Mouse (Mus musculus) left cerebral cortex, postnatal 25 days (tissue): ENCODE measurements around the gene Rngtt. TPM values are rescaled to one million over a fixed set of nuclear protein-coding genes. Genes with fewer than 3 reads are reported as not detected.
"Not testable (repeated sequence)": the region's sequence is repeated elsewhere in the genome, so short reads cannot be mapped to it uniquely, and the experiment has no call there.

Experiments used
- DNase-seq, 2 experiments: peaks; one replicate each; pipeline ENCODE4 v3.0.0; 2022; ENCODE audit warnings: low spot score in 2 of 2, mixed read lengths in 1 of 2
- intact Hi-C: fragments of 180-260 bp; cut with DNase I; formaldehyde crosslinking; loops from one replicate; pipeline ENCODE4 v1.15.1; 2025
- total RNA-seq, 2 experiments: library from RNA; stranded (reverse); gene quantifications; 2 replicates each; pipeline ENCODE4 v1.2.3; 2021

Rngtt gene
- total RNA-seq, 2 experiments from 2014 or later: 23.2 to 27.1 TPM

DNA sequence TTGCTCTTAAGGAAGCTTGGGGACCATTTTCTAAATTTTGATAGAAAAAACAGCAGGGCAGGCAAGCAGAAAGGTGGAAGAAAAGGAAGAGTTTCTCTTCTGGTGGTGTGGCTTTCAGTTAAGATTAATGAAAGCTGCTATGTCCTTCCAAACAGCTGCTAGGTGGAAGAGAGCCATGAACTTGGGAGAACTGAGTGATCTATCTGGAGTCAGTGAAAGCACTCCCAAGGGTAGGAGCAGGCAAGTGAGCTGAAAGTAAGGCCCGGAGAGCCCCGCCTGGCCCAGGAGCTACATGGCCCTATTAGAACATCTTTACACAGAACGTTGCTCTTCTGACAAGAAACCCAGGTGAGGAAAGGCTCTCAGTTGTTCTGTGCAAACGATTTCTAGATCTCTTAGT, 103.7 kb downstream of the Rngtt start:
- no peak for DNase-seq
- intact Hi-C loops: loop anchor here (10.0 kb wide), 1 partner anchor 111 kb away; no protein-coding TSS in a partner anchor

DNA sequence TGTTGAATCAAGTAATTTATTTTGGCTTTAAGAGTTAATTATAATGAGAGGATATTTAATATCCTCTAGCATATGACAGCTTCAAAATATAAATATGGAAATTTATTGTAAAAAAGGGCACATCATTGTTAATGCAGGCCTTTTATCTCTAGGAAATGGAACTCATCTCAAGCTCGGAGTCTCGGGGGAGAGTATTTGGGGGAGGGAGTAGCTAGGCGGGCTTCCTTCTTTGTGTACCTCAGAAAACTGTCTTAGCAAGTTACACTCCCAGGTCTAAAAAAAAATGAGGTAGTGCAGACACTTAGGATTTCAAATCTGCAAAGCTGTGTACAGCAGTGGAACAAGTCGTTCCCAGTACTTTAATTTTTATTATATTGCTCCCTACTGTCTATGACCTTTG, 104.7 kb downstream of the Rngtt start:
- no peak for DNase-seq
- intact Hi-C loops: loop anchor here (10.0 kb wide), 1 partner anchor 110 kb away; no protein-coding TSS in a partner anchor

GRCm38 (mm10) chr4:33417391-33417790, 107.3 kb downstream of the Rngtt start:
- DNase-seq: no peak
- intact Hi-C loops: loop anchor here (10.0 kb wide), 1 partner anchor 107 kb away; no protein-coding TSS in a partner anchor

DNA sequence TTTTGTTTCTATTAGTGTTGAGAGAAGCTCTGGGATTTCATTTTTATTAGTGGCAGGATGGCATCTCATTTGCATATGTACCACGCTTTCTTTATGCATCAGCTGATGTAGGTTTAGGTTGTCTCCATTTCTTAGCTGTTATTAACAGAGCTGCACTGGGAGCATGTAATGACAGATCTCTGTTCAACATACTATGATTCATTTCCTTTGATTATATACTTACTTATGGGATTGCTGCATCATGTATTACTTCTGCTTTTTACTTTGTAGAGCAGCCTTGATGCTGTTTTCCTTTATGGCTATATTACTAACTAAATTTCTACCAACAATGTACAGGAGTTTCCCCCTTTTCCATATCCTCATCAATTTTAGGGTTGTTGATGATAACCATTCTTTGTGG, 109.5 kb downstream of the Rngtt start:
- intact Hi-C loops: loop anchor here (10.0 kb wide), 1 partner anchor 105 kb away; no protein-coding TSS in a partner anchor
- DNase-seq: no peak

- intact Hi-C loops: no loop called here
- DNase-seq: no peak
These were observed 118.7 kb downstream of the Rngtt start for GRCm38 (mm10) chr4:33428856-33429255.

- DNase-seq: peak; percentile 11 to 30
These were observed 131.8 kb downstream of the Rngtt start for GRCm38 (mm10) chr4:33441864-33442263.

GRCm38 (mm10) chr4:33446265-33446664, 136.2 kb downstream of the Rngtt start:
- no peak for DNase-seq
- intact Hi-C loops: no loop called here

More at GRCm38 (mm10) chr4:33441864-33442263, 131.8 kb downstream of the Rngtt start:
- intact Hi-C loops: no loop called here

GRCm38 (mm10) chr4:33446881-33447280, 136.8 kb downstream of the Rngtt start:
- intact Hi-C loops: no loop called here
- DNase-seq: no peak

DNA sequence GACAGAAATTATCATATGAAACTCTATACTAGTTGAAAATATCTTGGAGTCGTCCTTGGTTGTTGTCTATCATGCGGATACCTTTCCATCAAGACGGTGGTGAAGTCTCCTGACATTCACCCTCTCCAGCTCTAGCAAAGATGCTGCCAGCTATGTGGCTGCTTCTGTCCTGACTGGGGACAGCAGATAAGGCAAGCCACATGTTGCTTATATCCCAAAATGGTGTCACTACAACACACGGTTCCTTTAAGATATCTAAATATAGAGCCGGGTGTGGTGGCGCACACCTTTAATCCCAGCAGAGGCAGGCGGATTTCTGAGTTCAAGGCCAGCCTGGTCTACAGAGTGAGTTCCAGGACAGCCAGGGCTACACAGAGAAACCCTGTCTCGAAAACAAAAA, 140.2 kb downstream of the Rngtt start:
- not testable (repeated sequence) for DNase-seq

DNA sequence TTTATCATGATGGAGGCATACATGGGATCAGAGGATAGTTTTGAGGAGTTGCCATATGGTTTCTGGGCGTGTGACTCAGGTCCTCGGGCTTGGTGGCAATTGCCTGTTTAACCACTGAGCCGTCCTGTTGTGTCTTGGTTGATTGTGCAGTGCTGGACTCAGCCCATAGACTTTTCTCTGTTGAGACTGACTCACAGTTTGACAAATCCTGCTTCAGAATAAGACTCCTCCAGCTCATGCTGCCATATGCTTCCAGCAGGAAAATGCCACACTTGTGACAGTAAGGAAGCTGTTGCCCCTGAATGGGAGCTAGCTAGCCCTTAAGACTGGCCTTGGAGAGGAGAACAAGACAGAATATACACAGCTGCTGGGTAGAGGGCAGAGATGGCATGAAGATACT, 149.7 kb downstream of the Rngtt start:
- DNase-seq: peak; percentile 18 to 68

More for the DNA sequence above, 140.2 kb downstream of the Rngtt start:
- intact Hi-C loops: not testable (repeated sequence)

DNA sequence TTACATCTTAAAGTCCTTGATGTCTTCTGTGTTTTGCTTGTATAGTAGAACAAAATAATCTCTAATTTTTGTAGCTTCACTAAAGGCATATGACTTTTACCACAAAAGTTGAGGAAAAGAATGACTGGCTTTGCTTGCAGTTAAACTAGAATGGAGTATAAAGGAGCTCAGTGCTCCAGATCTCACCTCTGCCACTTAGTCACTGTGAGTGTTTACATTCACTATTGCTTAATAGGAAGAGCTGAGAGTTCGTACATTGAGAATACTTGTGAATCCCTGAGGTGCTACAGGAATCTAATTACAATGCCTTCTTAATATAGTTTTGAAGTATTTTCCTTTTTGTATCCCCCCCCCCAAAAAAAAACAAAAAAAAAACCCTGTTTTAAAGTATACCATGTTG, 154.3 kb downstream of the Rngtt start:
- intact Hi-C loops: no loop called here
- DNase-seq: no peak

More for the DNA sequence above, 149.7 kb downstream of the Rngtt start:
- intact Hi-C loops: no loop called here

DNA sequence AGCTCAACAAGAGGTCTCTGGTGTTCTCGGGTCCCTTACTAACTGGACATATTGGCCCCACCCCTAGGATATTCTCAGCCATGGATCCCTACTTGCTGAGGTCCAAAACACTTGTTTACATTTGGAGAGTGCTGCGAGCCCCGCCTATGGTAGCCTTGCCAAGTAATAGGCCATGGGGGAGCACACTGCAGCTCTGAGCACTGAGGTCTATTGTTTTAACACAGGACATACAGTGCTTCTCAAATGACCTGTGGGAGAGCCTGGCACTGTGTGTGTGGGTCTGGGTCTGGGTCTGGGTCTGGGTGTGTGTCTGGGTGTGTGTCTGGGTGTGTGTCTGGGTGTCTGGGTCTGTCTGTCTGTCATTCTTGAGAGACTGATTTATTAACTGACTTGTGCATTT, 155.8 kb downstream of the Rngtt start:
- intact Hi-C loops: loop anchor here (5.0 kb wide), 1 partner anchor 56 kb away; no protein-coding TSS in a partner anchor
- DNase-seq: no peak

- intact Hi-C loops: loop anchor here (5.0 kb wide), 1 partner anchor 55 kb away; no protein-coding TSS in a partner anchor
- no peak for DNase-seq
These were observed 156.9 kb downstream of the Rngtt start for GRCm38 (mm10) chr4:33466970-33467399.

- DNase-seq: peak; percentile 23 to 80
- intact Hi-C loops: loop anchor here (5.0 kb wide), 1 partner anchor 55 kb away; no protein-coding TSS in a partner anchor
These were observed 157.5 kb downstream of the Rngtt start for GRCm38 (mm10) chr4:33467627-33468026.

GRCm38 (mm10) chr4:33468151-33468550, 158.0 kb downstream of the Rngtt start:
- intact Hi-C loops: loop anchor here (5.0 kb wide), 1 partner anchor 54 kb away; no protein-coding TSS in a partner anchor
- no peak for DNase-seq

GRCm38 (mm10) chr4:33470671-33471302, 160.7 kb downstream of the Rngtt start:
- intact Hi-C loops: no loop called here
- DNase-seq: no peak

DNA sequence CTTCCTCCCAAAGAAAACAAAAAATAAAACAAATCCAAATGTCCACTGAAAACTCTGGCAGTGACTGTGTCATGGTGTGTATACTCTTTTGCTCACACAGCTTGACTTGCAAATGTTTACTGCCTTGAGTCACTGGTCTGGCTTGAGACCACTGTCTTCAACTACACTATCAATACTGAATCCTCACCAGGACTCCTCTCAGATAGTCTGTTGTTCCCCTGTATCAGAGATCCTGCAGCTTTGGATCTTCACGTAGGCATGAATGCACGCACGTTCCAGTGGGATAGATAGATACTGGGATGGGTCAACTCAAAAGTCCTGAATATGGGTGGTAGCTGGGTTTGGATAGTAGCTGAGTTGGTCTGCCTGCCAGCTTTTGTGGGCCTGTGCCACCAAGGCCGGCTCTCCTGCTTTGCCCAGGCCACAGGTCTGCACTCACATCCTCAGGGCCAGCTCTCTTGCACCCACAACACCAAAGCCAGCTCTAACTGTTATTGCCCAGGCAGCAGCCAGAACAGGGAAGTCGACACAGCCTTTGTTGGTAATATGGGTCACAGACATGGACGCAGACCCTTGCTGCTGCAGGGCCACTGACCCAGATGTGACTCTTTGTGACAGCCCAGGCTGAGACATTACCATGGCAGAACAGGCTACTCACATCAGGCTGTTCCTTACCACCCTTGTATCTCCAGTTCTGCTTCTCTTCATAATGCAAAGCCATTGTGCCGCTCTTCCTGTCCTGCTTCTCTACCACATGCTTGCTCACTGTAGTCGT, 168.1 kb downstream of the Rngtt start:
- intact Hi-C loops: no loop called here
- DNase-seq: no peak

DNA sequence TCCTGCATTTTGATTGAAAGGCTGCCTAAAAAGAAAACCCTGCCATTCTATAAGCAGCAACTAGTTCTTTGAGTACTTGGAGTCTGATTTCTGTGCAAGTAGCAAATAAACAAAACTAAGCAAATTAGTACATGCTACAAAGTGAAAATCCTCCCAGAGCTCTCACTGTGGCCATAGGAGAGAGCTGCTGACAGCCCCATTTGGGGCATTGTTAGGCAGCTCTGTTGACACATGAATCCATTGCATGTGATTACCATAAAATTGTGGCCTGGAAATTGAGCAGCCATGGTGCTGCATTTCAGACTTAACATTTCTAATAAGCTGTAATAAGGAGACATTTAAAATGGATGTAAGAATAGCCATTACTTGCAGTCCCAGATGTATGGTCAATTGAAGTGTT, 171.6 kb downstream of the Rngtt start:
- intact Hi-C loops: no loop called here
- no peak for DNase-seq

GRCm38 (mm10) chr4:33486050-33486449, 175.9 kb downstream of the Rngtt start:
- DNase-seq: no peak
- intact Hi-C loops: no loop called here

DNA sequence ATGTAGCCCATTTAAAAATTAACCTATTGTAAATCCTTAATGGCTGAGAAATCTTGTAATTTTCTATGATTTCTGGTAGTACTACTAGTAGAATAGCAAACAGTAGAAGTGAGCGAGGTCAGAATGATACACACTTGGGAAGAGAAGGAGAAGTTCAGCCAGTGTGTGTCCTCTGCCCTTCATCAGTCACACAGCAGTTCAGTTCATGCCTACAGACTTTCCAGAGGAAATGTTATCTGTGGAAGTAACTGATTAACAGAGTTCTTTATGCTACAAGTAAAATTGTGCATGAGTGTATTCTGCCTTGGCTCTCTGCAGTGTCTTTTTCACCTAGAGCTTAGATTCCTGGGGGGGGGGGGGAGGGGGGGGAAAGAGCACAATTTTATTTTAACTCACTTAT, 181.0 kb downstream of the Rngtt start:
- intact Hi-C loops: no loop called here

More for the DNA sequence above, 181.0 kb downstream of the Rngtt start:
- no peak for DNase-seq
